ENCODE assay signal across 17 mouse cellular contexts in the genomic region with DNA sequence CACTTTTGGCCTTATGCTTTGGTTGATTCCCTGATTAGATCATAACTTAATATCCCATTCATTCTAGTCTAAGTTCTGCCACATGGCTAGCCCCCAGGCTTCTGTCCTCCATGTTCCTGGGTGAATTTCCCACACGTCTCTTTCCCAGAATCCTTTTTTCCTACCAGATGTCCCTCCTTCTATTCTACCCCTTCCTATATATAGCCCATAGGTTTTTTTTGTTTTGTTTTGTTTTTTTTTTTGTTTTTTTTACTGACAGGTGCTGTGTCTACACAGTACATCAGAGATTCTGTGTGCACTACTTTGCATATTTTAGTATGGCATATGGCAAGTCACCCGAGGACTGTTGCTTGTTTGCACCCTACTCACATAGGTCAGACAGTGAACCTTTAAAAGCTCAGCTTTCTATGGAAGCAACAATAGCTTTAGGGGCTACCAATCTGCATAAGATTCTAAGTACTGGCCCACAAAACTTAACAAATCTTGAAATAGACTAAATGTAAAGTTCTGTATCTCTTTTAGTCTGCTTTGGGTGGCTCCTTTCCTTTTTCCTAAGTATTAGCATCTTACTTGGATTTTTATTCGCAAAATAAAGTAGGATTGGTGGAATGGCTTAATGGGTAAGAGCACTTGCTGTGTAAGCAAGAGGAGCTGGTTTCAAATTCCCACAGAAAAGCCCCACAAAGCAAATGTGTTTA. TPM values are rescaled to one million over a fixed set of nuclear protein-coding genes. Genes with fewer than 3 reads are reported as not detected.
DNase-seq lines count a peak whose midpoint lies in the region; ATAC-seq and TF ChIP-seq lines count a peak whose summit lies in the region.
"Had no signal": no experiment of that assay in that cellular context is flagged by ENCODE, and none has a peak within 500 bp of the region (broad histone marks: within the 10 kb centered on the region; RNA-seq: fewer than 3 reads in every experiment).

No protein-coding gene starts in this region.

- no peak overlapping the region for H3K9ac ChIP-seq in hindbrain, embryonic 11.5 days (ENCODE audit: low read depth, low read length)
- no peak overlapping the region for H3K9ac ChIP-seq in hindbrain, postnatal 0 days (replicated peaks; ENCODE audit: low read length)
- no peak overlapping the region for H3K9ac ChIP-seq in forebrain, embryonic 12.5 days
- H3K9ac ChIP-seq in midbrain, embryonic 13.5 days (replicated peaks): 0 out of 2 replicates have a peak overlapping the region, but pooled peaks have one; percentile 46
- H3K9ac ChIP-seq: embryonic facial prominence, embryonic 15.5 days; liver, embryonic 13.5 days had no signal

- no peak overlapping the region for H3K4me2 ChIP-seq in hindbrain, embryonic 11.5 days (replicated peaks; ENCODE audit: low read depth, low read length)
- no peak overlapping the region for H3K4me2 ChIP-seq in hindbrain, postnatal 0 days (ENCODE audit: low read depth, low read length)
- 0 out of 2 replicates have a peak overlapping the region, but pooled peaks have one; percentile 4 for H3K4me2 ChIP-seq in forebrain, embryonic 12.5 days
- H3K4me2 ChIP-seq in midbrain, embryonic 13.5 days (replicated peaks): no peak overlapping the region
- H3K4me2 ChIP-seq: embryonic facial prominence, embryonic 15.5 days; liver, embryonic 13.5 days had no signal

- H3K4me1 ChIP-seq in hindbrain, embryonic 11.5 days (replicated peaks; ENCODE audit: control insufficient read depth, insufficient read depth, low read length): peaks cover 5% of the 10 kb centered on the region; the same call in 1 of the 2 replicates
- no peaks in the 10 kb centered on the region for H3K4me1 ChIP-seq in hindbrain, postnatal 0 days (ENCODE audit: insufficient read depth, low read length)
- H3K4me1 ChIP-seq in forebrain, embryonic 12.5 days: peaks cover 35% of the 10 kb centered on the region
- H3K4me1 ChIP-seq in midbrain, embryonic 13.5 days (replicated peaks): peaks cover 33% of the 10 kb centered on the region
- H3K4me1 ChIP-seq: embryonic facial prominence, embryonic 15.5 days had no signal

- no peak for TF ChIP-seq CTCF in gastrocnemius, adult 2 months (IDR thresholded peaks at IDR 0.05)
- TF ChIP-seq CTCF in hindbrain, postnatal 0 days (IDR thresholded peaks at IDR 0.05; ENCODE audit: low read depth): no peak

- WGBS in hindbrain, embryonic 11.5 days: 50% methylated on average over 3 of the region's 3 CpGs
- 50% methylated on average over 3 of the region's 3 CpGs for WGBS in hindbrain, postnatal 0 days
- WGBS in forebrain, embryonic 12.5 days: 22% methylated on average over 3 of the region's 3 CpGs
- 27% methylated on average over 3 of the region's 3 CpGs for WGBS in midbrain, embryonic 13.5 days

- H3K9me3 ChIP-seq in hindbrain, embryonic 11.5 days (ENCODE audit: control insufficient read depth, low read length): no peaks in the 10 kb centered on the region
- H3K9me3 ChIP-seq in hindbrain, postnatal 0 days (ENCODE audit: low read length): no peaks in the 10 kb centered on the region
- H3K9me3 ChIP-seq in forebrain, embryonic 12.5 days: no peaks in the 10 kb centered on the region
- H3K9me3 ChIP-seq in midbrain, embryonic 13.5 days: no peaks in the 10 kb centered on the region
- H3K9me3 ChIP-seq: embryonic facial prominence, embryonic 15.5 days; liver, embryonic 13.5 days; megakaryocyte, embryonic 14.5 days had no signal

- DNase-seq in gastrocnemius, adult 2 months: no peak
- no peak for DNase-seq in gastrocnemius, postnatal 4 days (ENCODE audit: low spot score in 2 of 2)
- DNase-seq in hindbrain, embryonic 11.5 days (ENCODE audit: low spot score): no peak
- DNase-seq in hindbrain, postnatal 0 days (ENCODE audit: low spot score): no peak
- no peak for DNase-seq in spleen, postnatal 4 days (ENCODE audit: low spot score in 2 of 2)
- no peak for DNase-seq in left cerebral cortex, adult 18-20 months (ENCODE audit: low spot score in 2 of 2)
- DNase-seq: cerebellum, postnatal 14 days; kidney, adult 9 months; kidney, postnatal 4 days; liver, embryonic 13.5 days; thymus, adult 2 months had no signal

- H3K36me3 ChIP-seq in hindbrain, embryonic 11.5 days (ENCODE audit: control insufficient read depth, insufficient read depth, low read length): no peaks in the 10 kb centered on the region
- peaks cover 4% of the 10 kb centered on the region; the same call in 1 of the 2 replicates for H3K36me3 ChIP-seq in hindbrain, postnatal 0 days (ENCODE audit: insufficient read depth, low read length)
- H3K36me3 ChIP-seq in forebrain, embryonic 12.5 days (replicated peaks): peaks cover 14% of the 10 kb centered on the region
- peaks cover 11% of the 10 kb centered on the region; the same call in 1 of the 2 replicates for H3K36me3 ChIP-seq in midbrain, embryonic 13.5 days

- H3K27ac ChIP-seq in gastrocnemius, adult 2 months: peak overlapping the region; percentile 91
- H3K27ac ChIP-seq in hindbrain, embryonic 11.5 days (ENCODE audit: low read depth, low read length): peak overlapping the region; percentile 84
- no peak overlapping the region for H3K27ac ChIP-seq in hindbrain, postnatal 0 days
- H3K27ac ChIP-seq in forebrain, embryonic 12.5 days: peak overlapping the region; percentile 96
- H3K27ac ChIP-seq in midbrain, embryonic 13.5 days: peak overlapping the region; percentile 90
- H3K27ac ChIP-seq: embryonic facial prominence, embryonic 15.5 days; liver, embryonic 13.5 days had no signal

- intact Hi-C loops in gastrocnemius, adult 2 months (cut with DNase I): no loop called here

- H3K27me3 ChIP-seq in hindbrain, embryonic 11.5 days (ENCODE audit: control insufficient read depth, insufficient read depth, low read length): no peaks in the 10 kb centered on the region
- no peaks in the 10 kb centered on the region for H3K27me3 ChIP-seq in hindbrain, postnatal 0 days (ENCODE audit: insufficient read depth, low read length)
- no peaks in the 10 kb centered on the region for H3K27me3 ChIP-seq in forebrain, embryonic 12.5 days
- no peaks in the 10 kb centered on the region for H3K27me3 ChIP-seq in midbrain, embryonic 13.5 days
- H3K27me3 ChIP-seq: embryonic facial prominence, embryonic 15.5 days; liver, embryonic 13.5 days; megakaryocyte, embryonic 14.5 days; Patski had no signal

- H3K4me3 ChIP-seq in gastrocnemius, adult 2 months: peak overlapping the region; percentile 57
- no peak overlapping the region for H3K4me3 ChIP-seq in hindbrain, embryonic 11.5 days (ENCODE audit: low read depth, low read length)
- no peak overlapping the region for H3K4me3 ChIP-seq in hindbrain, postnatal 0 days (ENCODE audit: low read length)
- H3K4me3 ChIP-seq in forebrain, embryonic 12.5 days (replicated peaks): no peak overlapping the region
- H3K4me3 ChIP-seq in midbrain, embryonic 13.5 days (replicated peaks): 0 out of 2 replicates have a peak overlapping the region, but pooled peaks have one; percentile 0
- H3K4me3 ChIP-seq: embryonic facial prominence, embryonic 15.5 days; liver, embryonic 13.5 days; megakaryocyte, embryonic 14.5 days had no signal

- ATAC-seq in hindbrain, embryonic 11.5 days (ENCODE audit: low FRiP score): peak; percentile 35; the same call in 1 of the 2 replicates
- ATAC-seq in hindbrain, postnatal 0 days: no peak
- peak; percentile 58; the same call in 1 of the 2 replicates for ATAC-seq in forebrain, embryonic 12.5 days (ENCODE audit: low FRiP score)
- ATAC-seq in midbrain, embryonic 13.5 days: peak; percentile 81
- ATAC-seq: inflammation-experienced regulatory T-cells, adult 6 months; Patski had no signal

RNA-seq across cellular contexts. Expression of a gene that starts 24.3 kb away (rescaled TPM):
- total RNA-seq in gastrocnemius, adult 2 months (2021): 10 to 100 TPM; 38.2 to 39.9 TPM
- 10 to 100 TPM; 50.4 to 59.1 TPM for total RNA-seq in gastrocnemius, postnatal 4 days (2021)
- polyA plus RNA-seq in hindbrain, embryonic 11.5 days (2014; fragmentation: Nextera tagmentation; extraction: Ambion mirVana): 95.6 and 103 TPM in 2 replicates
- total RNA-seq in hindbrain, postnatal 0 days (2014; rRNA removed): 101 and 127 TPM in 2 replicates
- 106 and 109 TPM in 2 replicates for polyA plus RNA-seq in hindbrain, postnatal 0 days (2015; fragmentation: Nextera tagmentation; extraction: Ambion mirVana)
- polyA plus RNA-seq in forebrain, embryonic 12.5 days (2016; fragmentation: Nextera tagmentation; extraction: Ambion mirVana): 147 and 156 TPM in 2 replicates
- 165 and 177 TPM in 2 replicates for polyA plus RNA-seq in midbrain, embryonic 13.5 days (2015; fragmentation: Nextera tagmentation; extraction: Ambion mirVana)
- 10 to 100 TPM; 90.7 to 93.2 TPM for total RNA-seq in left cerebral cortex, adult 18-20 months (2021)

RNA-seq across cellular contexts. Expression of a gene that starts 40.0 kb away (rescaled TPM):
- 1 to 10 TPM; 6.4 to 6.7 TPM for total RNA-seq in gastrocnemius, adult 2 months (2021)
- 1 to 10 TPM; 9.2 TPM for total RNA-seq in gastrocnemius, postnatal 4 days (2021)
- polyA plus RNA-seq in hindbrain, embryonic 11.5 days (2014; fragmentation: Nextera tagmentation; extraction: Ambion mirVana): 18.4 and 21.4 TPM in 2 replicates
- total RNA-seq in hindbrain, postnatal 0 days (2014; rRNA removed): 11.8 and 12.9 TPM in 2 replicates
- 8.0 and 11.2 TPM in 2 replicates for polyA plus RNA-seq in hindbrain, postnatal 0 days (2015; fragmentation: Nextera tagmentation; extraction: Ambion mirVana)
- 19.2 and 21.0 TPM in 2 replicates for polyA plus RNA-seq in forebrain, embryonic 12.5 days (2016; fragmentation: Nextera tagmentation; extraction: Ambion mirVana)
- polyA plus RNA-seq in midbrain, embryonic 13.5 days (2015; fragmentation: Nextera tagmentation; extraction: Ambion mirVana): 16.2 and 16.6 TPM in 2 replicates
- 10 to 100 TPM; 10.3 to 12.3 TPM for total RNA-seq in left cerebral cortex, adult 18-20 months (2021)

Comparison
In these comparisons a context has a peak if more than half of its experiments do, and no peak if none do; other contexts are left out.
1. H3K4me3 ChIP-seq: peak in gastrocnemius, adult 2 months (single experiment) and midbrain, embryonic 13.5 days (single experiment); none in hindbrain, embryonic 11.5 days (single experiment), hindbrain, postnatal 0 days (single experiment) and forebrain, embryonic 12.5 days (single experiment).